In genomic region chr4:126278961-126279360, GRCm38 (mm10) we compare ENCODE assay signal across 16 mouse cellular contexts. TPM values are rescaled to one million over a fixed set of nuclear protein-coding genes. Genes with fewer than 3 reads are reported as not detected.
DNase-seq lines count a peak whose midpoint lies in the region; ATAC-seq and TF ChIP-seq lines count a peak whose summit lies in the region.
"Had no signal": no experiment of that assay in that cellular context is flagged by ENCODE, and none has a peak within 500 bp of the region (broad histone marks: within the 10 kb centered on the region; RNA-seq: fewer than 3 reads in every experiment).

No protein-coding gene starts in this region.

- H3K4me2 ChIP-seq in hindbrain, embryonic 15.5 days = no peak overlapping the region
- H3K4me2 ChIP-seq in hindbrain, embryonic 13.5 days = no peak overlapping the region
- H3K4me2 ChIP-seq in embryonic facial prominence, embryonic 15.5 days (replicated peaks) = peak overlapping the region; percentile 44
- H3K4me2 ChIP-seq in neural tube, embryonic 11.5 days (ENCODE audit: low read depth) = no peak overlapping the region

- H3K4me3 ChIP-seq in cerebellum, adult 2 months (replicated peaks; ENCODE audit: insufficient read depth, low read depth, low read length) = no peak overlapping the region
- H3K4me3 ChIP-seq in hindbrain, embryonic 15.5 days = no peak overlapping the region
- no peak overlapping the region for H3K4me3 ChIP-seq in hindbrain, embryonic 13.5 days
- no peak overlapping the region for H3K4me3 ChIP-seq in embryonic facial prominence, embryonic 15.5 days (replicated peaks)
- no peak overlapping the region for H3K4me3 ChIP-seq in neural tube, embryonic 11.5 days (ENCODE audit: low read depth, low read length)

- WGBS in cerebellum, adult 2 months = 54% methylated on average over 9 of the region's 9 CpGs
- 64% methylated on average over 9 of the region's 9 CpGs for WGBS in hindbrain, embryonic 15.5 days
- 57% methylated on average over 9 of the region's 9 CpGs for WGBS in hindbrain, embryonic 13.5 days
- 32% methylated on average over 9 of the region's 9 CpGs for WGBS in embryonic facial prominence, embryonic 15.5 days
- 37% methylated on average over 9 of the region's 9 CpGs for WGBS in neural tube, embryonic 11.5 days

- peak; percentile 27 for DNase-seq in cerebellum, adult 11-12 months
- DNase-seq in cerebellum, adult 2 months = no peak
- no peak for DNase-seq in neural tube, embryonic 11.5 days (ENCODE audit: low spot score)
- no peak for DNase-seq in kidney, adult 11 months
- no peak for DNase-seq in cerebellum, adult 9-10 months
- DNase-seq: adrenal gland, adult 8-10 months; heart, postnatal 14 days; left cerebral cortex, postnatal 4 days; lung, postnatal 14 days; right cerebral cortex, postnatal 4 days; thymus, postnatal 25 days had no signal

- H3K4me1 ChIP-seq in cerebellum, adult 2 months (ENCODE audit: control insufficient read depth, insufficient read depth, low read length) = peaks cover 18% of the 10 kb centered on the region
- 0 out of 2 replicates have a peak, but pooled peaks cover 4% of the 10 kb centered on the region for H3K4me1 ChIP-seq in hindbrain, embryonic 15.5 days (replicated peaks)
- H3K4me1 ChIP-seq in hindbrain, embryonic 13.5 days (replicated peaks) = peaks cover 12% of the 10 kb centered on the region; the same call in 1 of the 2 replicates
- peaks cover 34% of the 10 kb centered on the region for H3K4me1 ChIP-seq in embryonic facial prominence, embryonic 15.5 days
- no peaks in the 10 kb centered on the region for H3K4me1 ChIP-seq in neural tube, embryonic 11.5 days (ENCODE audit: control insufficient read depth, insufficient read depth, low read length)

- no peak overlapping the region for H3K27ac ChIP-seq in cerebellum, adult 2 months (ENCODE audit: insufficient read depth, low read length)
- H3K27ac ChIP-seq in hindbrain, embryonic 15.5 days (replicated peaks) = 0 out of 2 replicates have a peak overlapping the region, but pooled peaks have one; percentile 20
- H3K27ac ChIP-seq in hindbrain, embryonic 13.5 days = no peak overlapping the region
- peak overlapping the region; percentile 82 for H3K27ac ChIP-seq in embryonic facial prominence, embryonic 15.5 days (replicated peaks)
- 0 out of 2 replicates have a peak overlapping the region, but pooled peaks have one; percentile 34 for H3K27ac ChIP-seq in neural tube, embryonic 11.5 days (ENCODE audit: low read depth, low read length)

- TF ChIP-seq POLR2A in cerebellum, adult 2 months (IDR thresholded peaks at IDR 0.05; ENCODE audit: borderline replicate concordance, insufficient read depth, low read length) = no peak

- no peak overlapping the region for H3K9ac ChIP-seq in hindbrain, embryonic 15.5 days
- no peak overlapping the region; the same call in 1 of the 2 replicates for H3K9ac ChIP-seq in hindbrain, embryonic 13.5 days
- H3K9ac ChIP-seq in embryonic facial prominence, embryonic 15.5 days = no peak overlapping the region
- no peak overlapping the region for H3K9ac ChIP-seq in neural tube, embryonic 11.5 days (ENCODE audit: low read length)

- peaks cover 13% of the 10 kb centered on the region for H3K36me3 ChIP-seq in hindbrain, embryonic 15.5 days
- peaks cover 20% of the 10 kb centered on the region for H3K36me3 ChIP-seq in hindbrain, embryonic 13.5 days
- peaks cover 17% of the 10 kb centered on the region for H3K36me3 ChIP-seq in embryonic facial prominence, embryonic 15.5 days
- H3K36me3 ChIP-seq in neural tube, embryonic 11.5 days (ENCODE audit: control insufficient read depth, insufficient read depth, low read length) = peaks cover 2% of the 10 kb centered on the region

- TF ChIP-seq CTCF in cerebellum, adult 2 months (IDR thresholded peaks at IDR 0.05; ENCODE audit: borderline replicate concordance, insufficient read depth, low read depth, low read length) = no peak

- 0 out of 2 replicates have a peak, but pooled peaks have one; percentile 4 for ATAC-seq in hindbrain, embryonic 15.5 days (ENCODE audit: low FRiP score, low read depth)
- ATAC-seq in hindbrain, embryonic 13.5 days (ENCODE audit: low FRiP score) = no peak
- ATAC-seq in embryonic facial prominence, embryonic 15.5 days (ENCODE audit: insufficient number of reproducible peaks, low FRiP score, low TSS enrichment, low read depth) = no peak
- no peak for ATAC-seq in neural tube, embryonic 11.5 days (ENCODE audit: insufficient read depth, low FRiP score, low TSS enrichment)
- ATAC-seq: CD4-positive, CD25-positive, alpha-beta regulatory T cell, adult 4 months; inflammation-experienced regulatory T-cells, adult 6 months had no signal

- H3K9me3 ChIP-seq in hindbrain, embryonic 15.5 days = no peaks in the 10 kb centered on the region
- H3K9me3 ChIP-seq in hindbrain, embryonic 13.5 days = no peaks in the 10 kb centered on the region
- H3K9me3 ChIP-seq in embryonic facial prominence, embryonic 15.5 days (replicated peaks) = no peaks in the 10 kb centered on the region
- H3K9me3 ChIP-seq in neural tube, embryonic 11.5 days (ENCODE audit: control insufficient read depth, low read length) = no peaks in the 10 kb centered on the region

- no peaks in the 10 kb centered on the region for H3K27me3 ChIP-seq in cerebellum, adult 2 months (ENCODE audit: control insufficient read depth, insufficient read depth, low read length)
- H3K27me3 ChIP-seq in hindbrain, embryonic 15.5 days = peaks cover under 1% of the 10 kb centered on the region; the same call in 1 of the 2 replicates
- peaks cover 10% of the 10 kb centered on the region for H3K27me3 ChIP-seq in hindbrain, embryonic 13.5 days
- H3K27me3 ChIP-seq in embryonic facial prominence, embryonic 15.5 days = no peaks in the 10 kb centered on the region
- no peaks in the 10 kb centered on the region for H3K27me3 ChIP-seq in neural tube, embryonic 11.5 days (ENCODE audit: control insufficient read depth, insufficient read depth, low read length)

RNA-seq across cellular contexts. Expression of gene Col8a2, which starts 7.6 kb away (rescaled TPM):
- polyA plus RNA-seq in cerebellum, adult 2 months (2012; rRNA removed) = 0.93 and 2.0 TPM in 2 replicates
- polyA plus RNA-seq in hindbrain, embryonic 15.5 days (2015; fragmentation: Nextera tagmentation; extraction: Ambion mirVana) = 6.9 and 8.1 TPM in 2 replicates
- polyA plus RNA-seq in hindbrain, embryonic 13.5 days (2015; fragmentation: Nextera tagmentation; extraction: Ambion mirVana) = 7.6 and 10.1 TPM in 2 replicates
- polyA plus RNA-seq in embryonic facial prominence, embryonic 15.5 days (2015; fragmentation: Nextera tagmentation; extraction: Ambion mirVana) = 48.6 and 60.1 TPM in 2 replicates
- 7.4 and 7.9 TPM in 2 replicates for polyA plus RNA-seq in neural tube, embryonic 11.5 days (2014; fragmentation: Nextera tagmentation; extraction: Ambion mirVana)
- polyA plus RNA-seq: CD4-positive, CD25-positive, alpha-beta regulatory T cell, adult 4 months; inflammation-experienced regulatory T-cells, adult 6 months had no signal

RNA-seq across cellular contexts. Expression of gene Trappc3, which starts 16.8 kb away (rescaled TPM):
- 175 TPM in 2 replicates for polyA plus RNA-seq in cerebellum, adult 2 months (2012; rRNA removed)
- polyA plus RNA-seq in hindbrain, embryonic 15.5 days (2015; fragmentation: Nextera tagmentation; extraction: Ambion mirVana) = 172 and 180 TPM in 2 replicates
- polyA plus RNA-seq in hindbrain, embryonic 13.5 days (2015; fragmentation: Nextera tagmentation; extraction: Ambion mirVana) = 160 and 168 TPM in 2 replicates
- polyA plus RNA-seq in embryonic facial prominence, embryonic 15.5 days (2015; fragmentation: Nextera tagmentation; extraction: Ambion mirVana) = 124 and 132 TPM in 2 replicates
- 32.1 and 45.4 TPM in 2 replicates for polyA plus RNA-seq in neural tube, embryonic 11.5 days (2014; fragmentation: Nextera tagmentation; extraction: Ambion mirVana)

RNA-seq across cellular contexts. Expression of gene Map7d1, which starts 22.8 kb away (rescaled TPM):
- 274 and 283 TPM in 2 replicates for polyA plus RNA-seq in cerebellum, adult 2 months (2012; rRNA removed)
- 82.9 and 97.5 TPM in 2 replicates for polyA plus RNA-seq in hindbrain, embryonic 15.5 days (2015; fragmentation: Nextera tagmentation; extraction: Ambion mirVana)
- 79.5 and 81.8 TPM in 2 replicates for polyA plus RNA-seq in hindbrain, embryonic 13.5 days (2015; fragmentation: Nextera tagmentation; extraction: Ambion mirVana)
- polyA plus RNA-seq in embryonic facial prominence, embryonic 15.5 days (2015; fragmentation: Nextera tagmentation; extraction: Ambion mirVana) = 59.9 and 60.4 TPM in 2 replicates
- 80.9 and 83.6 TPM in 2 replicates for polyA plus RNA-seq in neural tube, embryonic 11.5 days (2014; fragmentation: Nextera tagmentation; extraction: Ambion mirVana)

RNA-seq across cellular contexts. Expression of gene Adprhl2, which starts 42.5 kb away (rescaled TPM):
- 45.8 and 49.7 TPM in 2 replicates for polyA plus RNA-seq in cerebellum, adult 2 months (2012; rRNA removed)
- 78.6 and 86.1 TPM in 2 replicates for polyA plus RNA-seq in hindbrain, embryonic 15.5 days (2015; fragmentation: Nextera tagmentation; extraction: Ambion mirVana)
- polyA plus RNA-seq in hindbrain, embryonic 13.5 days (2015; fragmentation: Nextera tagmentation; extraction: Ambion mirVana) = 78.2 and 81.6 TPM in 2 replicates
- 83.5 and 89.3 TPM in 2 replicates for polyA plus RNA-seq in embryonic facial prominence, embryonic 15.5 days (2015; fragmentation: Nextera tagmentation; extraction: Ambion mirVana)
- polyA plus RNA-seq in neural tube, embryonic 11.5 days (2014; fragmentation: Nextera tagmentation; extraction: Ambion mirVana) = 52.7 and 56.8 TPM in 2 replicates

RNA-seq across cellular contexts. Expression of gene Tekt2, which starts 46.5 kb away (rescaled TPM):
- 4.1 and 4.7 TPM in 2 replicates for polyA plus RNA-seq in cerebellum, adult 2 months (2012; rRNA removed)
- polyA plus RNA-seq in hindbrain, embryonic 15.5 days (2015; fragmentation: Nextera tagmentation; extraction: Ambion mirVana) = 10.7 and 11.4 TPM in 2 replicates
- polyA plus RNA-seq in hindbrain, embryonic 13.5 days (2015; fragmentation: Nextera tagmentation; extraction: Ambion mirVana) = 7.0 and 8.5 TPM in 2 replicates
- 18.4 and 26.5 TPM in 2 replicates for polyA plus RNA-seq in embryonic facial prominence, embryonic 15.5 days (2015; fragmentation: Nextera tagmentation; extraction: Ambion mirVana)
- 1.2 and 1.8 TPM in 2 replicates for polyA plus RNA-seq in neural tube, embryonic 11.5 days (2014; fragmentation: Nextera tagmentation; extraction: Ambion mirVana)
- polyA plus RNA-seq: CD4-positive, CD25-positive, alpha-beta regulatory T cell, adult 4 months; inflammation-experienced regulatory T-cells, adult 6 months had no signal

Comparison
In these comparisons a context has a peak if more than half of its experiments do, and no peak if none do; other contexts are left out.
1. H3K27ac ChIP-seq: peak in hindbrain, embryonic 15.5 days (single experiment), embryonic facial prominence, embryonic 15.5 days (single experiment) and neural tube, embryonic 11.5 days (single experiment); none in cerebellum, adult 2 months (single experiment) and hindbrain, embryonic 13.5 days (single experiment).